Mouse (Mus musculus) lung, adult 18-20 months (tissue): Measurements from ENCODE around the gene Gm1110.
"Not testable (repeated sequence)": the region's sequence is repeated elsewhere in the genome, so short reads cannot be mapped to it uniquely, and the experiment has no call there.

Experiments
- DNase-seq, 2 experiments: peaks; one replicate each; pipeline ENCODE4 v3.0.0; 2022; ENCODE audit warnings: mixed read lengths in 2 of 2

Gm1110 gene

DNA sequence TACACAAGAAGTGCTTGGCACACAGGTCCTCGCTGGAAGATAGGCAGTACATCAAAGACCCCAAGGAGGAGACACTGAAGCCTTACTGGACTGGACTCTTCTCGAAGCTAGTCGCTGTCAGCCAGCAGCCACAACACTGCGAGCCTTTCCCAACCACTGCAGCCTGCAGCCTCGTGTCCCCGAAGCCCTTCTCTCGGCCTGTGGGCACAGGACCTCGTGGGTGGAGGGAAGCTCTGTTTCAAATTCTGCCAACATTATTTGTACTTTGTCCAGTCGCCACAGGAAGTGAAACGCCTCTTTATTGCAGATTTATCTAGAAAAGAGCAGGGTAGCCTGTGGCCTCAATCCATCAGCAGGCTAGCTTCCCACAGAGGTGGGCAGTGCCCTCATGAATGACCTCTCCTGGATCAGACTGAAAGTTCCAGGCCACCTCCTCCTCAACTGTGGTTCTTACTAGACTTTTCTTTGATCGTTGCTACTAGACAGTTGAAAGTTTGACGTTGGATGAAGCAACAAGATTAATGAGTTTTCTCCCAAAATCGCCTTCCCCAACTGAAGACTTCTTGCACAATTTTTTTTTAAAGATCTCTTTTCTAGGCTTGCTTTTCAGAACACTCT is at the start of gene Gm1110:
Gene Gm1110, minus strand, starts transcription at position 203 of the 618 bp plus-strand sequence.
- DNase-seq = peak in 1 of 2 experiments; percentile 1

DNA sequence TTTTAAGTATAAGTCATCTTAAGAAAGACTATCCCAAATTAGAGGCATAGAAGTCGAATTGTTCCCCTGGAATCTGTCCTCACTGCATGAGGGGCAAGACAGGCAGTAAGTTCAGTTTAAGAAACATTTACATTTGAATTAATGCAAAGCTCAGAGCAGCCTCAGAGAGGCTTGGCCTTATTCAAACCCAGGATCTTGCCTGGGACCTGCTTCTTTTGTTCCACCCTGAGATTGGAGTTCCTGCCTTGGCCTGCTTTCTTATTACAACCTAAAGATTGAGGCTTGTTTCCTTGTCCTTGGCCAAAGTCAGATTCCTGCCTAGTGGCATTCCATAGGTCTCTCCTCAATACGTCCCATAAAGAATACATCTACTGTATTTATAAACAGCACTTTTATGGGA is 24.9 kb upstream of the Gm1110 start:
- no peak for DNase-seq

DNA sequence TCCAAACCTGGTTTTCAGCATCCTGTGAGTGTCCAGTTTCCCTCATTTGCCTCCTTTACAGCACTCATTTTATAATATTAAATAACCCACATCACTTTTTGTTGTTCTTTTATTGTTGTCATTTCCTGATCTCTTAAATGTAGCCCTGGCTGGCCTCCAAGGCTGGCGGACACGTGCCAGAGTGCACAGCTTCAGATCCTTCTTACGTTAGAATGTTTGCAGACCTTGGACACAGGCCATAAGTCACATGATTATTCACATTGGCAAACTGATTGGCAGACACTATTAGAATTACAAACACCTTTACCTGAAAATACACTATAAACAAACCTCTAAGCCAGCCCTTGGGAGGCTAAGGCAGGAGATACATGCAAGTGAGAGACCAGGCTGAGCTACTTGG is 1.2 kb upstream of the Gm1110 start:
- DNase-seq = peak; percentile 54 to 65

DNA sequence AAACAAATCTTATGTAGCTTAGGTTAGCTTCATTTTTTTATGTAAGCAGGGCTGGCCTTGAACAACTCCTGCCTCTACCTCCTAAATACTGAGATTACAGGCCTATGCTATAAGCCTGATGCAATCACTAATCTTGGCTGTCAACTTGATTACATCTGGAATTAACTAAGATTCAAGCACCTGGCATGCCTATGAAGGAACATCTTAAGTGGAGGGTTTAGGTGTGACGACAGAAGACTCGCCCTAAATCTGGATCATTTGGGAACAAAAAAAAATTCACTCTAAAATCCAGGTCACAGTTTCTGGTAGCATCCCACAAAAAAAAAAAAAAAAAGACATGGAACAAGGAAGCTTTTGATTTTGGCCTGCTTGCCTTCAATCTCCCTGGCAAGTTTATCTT is 3.1 kb downstream of the Gm1110 start:
- DNase-seq = no peak

DNA sequence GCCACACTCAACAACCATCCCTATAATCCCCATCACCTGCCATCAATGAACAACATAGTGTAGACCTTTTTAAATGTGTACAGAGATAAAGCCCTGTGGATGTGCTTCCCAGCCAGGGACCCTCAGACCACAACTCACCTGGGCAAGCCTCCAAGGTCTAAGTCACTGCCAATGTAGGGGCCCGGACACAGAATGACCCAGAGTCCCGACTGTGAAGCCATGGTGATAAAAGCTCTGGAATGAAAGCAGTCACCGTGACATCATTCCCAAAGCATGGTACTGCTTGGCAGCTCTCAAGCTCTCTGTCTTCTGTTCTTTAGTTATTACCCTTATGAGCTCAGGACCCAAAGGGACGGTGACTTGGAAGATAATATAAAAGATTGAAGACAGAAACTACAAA is 9.8 kb downstream of the Gm1110 start:
- DNase-seq = no peak

DNA sequence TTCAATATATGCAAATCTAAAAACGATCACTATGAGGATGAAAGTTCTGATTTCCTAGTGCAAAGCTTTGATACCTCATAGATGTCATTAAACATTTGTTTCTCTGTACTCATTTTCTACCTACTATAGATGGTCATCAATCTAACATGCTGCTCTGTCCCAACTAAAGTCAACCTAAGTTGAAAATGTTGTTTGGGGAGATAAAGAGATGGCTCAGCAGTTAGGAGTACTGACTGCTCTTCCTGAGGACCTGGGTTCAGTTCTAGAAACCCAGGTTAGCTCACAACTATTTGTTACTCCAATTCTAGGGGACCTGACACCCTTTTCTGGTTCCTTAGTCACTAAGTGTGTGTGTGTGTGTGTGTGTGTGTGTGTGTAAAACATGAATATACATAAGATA is 11.7 kb downstream of the Gm1110 start:
- no peak for DNase-seq

DNA sequence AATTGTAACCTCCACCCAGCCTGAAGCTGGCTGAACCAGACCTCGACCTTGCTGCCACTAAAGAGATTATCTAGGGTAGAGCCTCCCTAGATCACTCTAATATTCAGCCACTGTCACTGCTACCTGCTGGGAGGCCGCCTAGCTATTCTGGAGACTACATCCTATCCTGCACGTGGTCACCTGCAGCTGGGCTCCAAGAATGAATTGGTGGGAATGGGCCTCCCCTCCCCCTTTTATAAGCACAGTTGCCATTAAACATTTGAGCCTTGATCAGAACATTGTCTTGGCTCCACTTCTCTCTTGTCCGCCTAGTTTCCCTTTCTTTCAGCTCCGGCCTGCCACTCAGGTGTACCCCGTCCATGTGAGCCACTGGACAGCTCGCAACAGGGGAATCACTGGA is 53.1 kb downstream of the Gm1110 start:
- DNase-seq = not testable (repeated sequence)

DNA sequence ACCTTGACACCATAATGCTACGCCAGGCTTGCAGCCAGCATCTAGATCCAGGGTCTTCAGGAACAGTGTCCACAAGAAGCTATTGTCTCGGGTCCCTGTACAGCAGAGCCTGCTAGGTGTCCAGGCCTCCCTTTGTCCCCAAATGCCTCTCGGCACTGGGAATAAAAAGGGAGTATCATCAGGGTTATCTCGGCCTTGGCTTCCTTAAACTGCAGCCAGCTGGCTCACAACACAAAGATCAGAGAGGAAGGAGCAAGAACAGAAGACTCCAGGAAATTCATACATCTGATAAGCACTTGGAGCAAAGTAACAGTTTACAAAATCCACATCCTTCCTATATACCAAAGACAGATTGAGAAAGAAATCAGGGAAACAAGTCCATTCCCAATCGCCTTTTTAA is 62.2 kb downstream of the Gm1110 start, which contains the start of gene Glb1l3:
Gene Glb1l3, minus strand, starts transcription at position 140 of the 400 bp plus-strand sequence.
- peak; percentile 53 to 69 for DNase-seq

DNA sequence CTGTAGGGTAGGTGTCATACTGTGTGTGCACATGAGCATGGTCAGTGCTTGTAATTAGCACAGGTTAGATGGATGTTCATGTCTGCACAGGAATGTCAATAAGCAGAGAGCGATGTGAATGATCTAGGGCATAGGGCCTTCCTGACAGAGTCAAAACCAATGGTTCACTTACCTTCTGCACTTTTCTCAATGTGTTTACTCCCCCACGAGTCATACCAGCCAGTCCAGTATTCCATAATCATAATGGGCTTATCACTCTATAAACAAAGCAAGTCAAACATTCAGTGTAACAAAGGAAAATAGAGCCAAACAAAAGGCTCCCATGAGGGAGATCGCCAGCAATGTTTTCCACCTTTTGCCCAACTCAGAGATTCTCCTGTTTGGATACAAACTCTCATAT is 91.8 kb downstream of the Gm1110 start:
- DNase-seq = peak in 1 of 2 experiments; percentile 17
